Mouse (Mus musculus): ENCODE data around the gene Kcnk7. TPM values are rescaled to one million over a fixed set of nuclear protein-coding genes. Genes with fewer than 3 reads are reported as not detected.
"Not testable (repeated sequence)": the region's sequence is repeated elsewhere in the genome, so short reads cannot be mapped to it uniquely, and the experiment has no call there.

The Kcnk7 gene
- polyA plus RNA-seq, 1 experiment from 2014 or later = 3.1 TPM

GRCm38 (mm10) chr19:5684985-5685384, 19.2 kb upstream of the Kcnk7 start:
- ATAC-seq (ENCODE audit: insufficient number of reproducible peaks, low FRiP score, low TSS enrichment, low read depth) = no peak
- 90% methylated on average over 13 of the region's 13 CpGs for WGBS
- Histone ChIP-seq H3K4me2 (no peak overlapping the region), H3K9me3 (no peaks in the 10 kb centered on the region), H3K4me1 (peaks cover 15% of the 10 kb centered on the region), H3K27me3 (no peaks in the 10 kb centered on the region), H3K36me3 (peaks cover 66% of the 10 kb centered on the region), H3K27ac (no peak overlapping the region), H3K9ac (no peak overlapping the region), H3K4me3 (no peak overlapping the region)

GRCm38 (mm10) chr19:5685431-5685830, 18.7 kb upstream of the Kcnk7 start:
- Histone ChIP-seq H3K27me3 (no peaks in the 10 kb centered on the region), H3K36me3 (peaks cover 61% of the 10 kb centered on the region), H3K4me3 (no peak overlapping the region), H3K9ac (no peak overlapping the region), H3K27ac (no peak overlapping the region), H3K9me3 (no peaks in the 10 kb centered on the region), H3K4me1 (peaks cover 19% of the 10 kb centered on the region), H3K4me2 (no peak overlapping the region)
- no peak for ATAC-seq (ENCODE audit: insufficient number of reproducible peaks, low FRiP score, low TSS enrichment, low read depth)
- 94% methylated on average over 19 of the region's 19 CpGs for WGBS

GRCm38 (mm10) chr19:5685861-5686260, 18.3 kb upstream of the Kcnk7 start:
- H3K4me2 ChIP-seq = no peak overlapping the region
- ATAC-seq (ENCODE audit: insufficient number of reproducible peaks, low FRiP score, low TSS enrichment, low read depth) = no peak
- 95% methylated on average over 11 of the region's 11 CpGs for WGBS

GRCm38 (mm10) chr19:5686437-5686836, 17.7 kb upstream of the Kcnk7 start:
- Histone ChIP-seq H3K27ac (no peak overlapping the region), H3K9me3 (no peaks in the 10 kb centered on the region), H3K4me1 (peaks cover 29% of the 10 kb centered on the region), H3K9ac (no peak overlapping the region), H3K27me3 (no peaks in the 10 kb centered on the region), H3K36me3 (peaks cover 52% of the 10 kb centered on the region), H3K4me2 (no peak overlapping the region), H3K4me3 (no peak overlapping the region)
- 90% methylated on average over 13 of the region's 13 CpGs for WGBS
- ATAC-seq (ENCODE audit: insufficient number of reproducible peaks, low FRiP score, low TSS enrichment, low read depth) = no peak

More at GRCm38 (mm10) chr19:5685861-5686260, 18.3 kb upstream of the Kcnk7 start:
- H3K4me3 ChIP-seq = no peak overlapping the region
- H3K9me3 ChIP-seq = no peaks in the 10 kb centered on the region
- H3K27me3 ChIP-seq = no peaks in the 10 kb centered on the region
- no peak overlapping the region for H3K9ac ChIP-seq
- H3K4me1 ChIP-seq = peaks cover 23% of the 10 kb centered on the region
- peaks cover 57% of the 10 kb centered on the region for H3K36me3 ChIP-seq
- H3K27ac ChIP-seq = no peak overlapping the region

GRCm38 (mm10) chr19:5686954-5687353, 17.2 kb upstream of the Kcnk7 start:
- H3K4me1 ChIP-seq = peaks cover 34% of the 10 kb centered on the region
- H3K9ac ChIP-seq = peak overlapping the region; percentile 85; the same call in 1 of the 2 replicates
- H3K9me3 ChIP-seq; H3K27me3 ChIP-seq; H3K27ac ChIP-seq; ATAC-seq (ENCODE audit: insufficient number of reproducible peaks, low FRiP score, low TSS enrichment, low read depth): not testable (repeated sequence)
- H3K4me2 ChIP-seq = 0 out of 2 replicates have a peak overlapping the region, but pooled peaks have one; percentile 100
- peak overlapping the region; percentile 88; the same call in 1 of the 2 replicates for H3K4me3 ChIP-seq
- 83% methylated on average over 12 of the region's 12 CpGs for WGBS
- H3K36me3 ChIP-seq = peaks cover 52% of the 10 kb centered on the region

- Histone ChIP-seq H3K27ac (peak overlapping the region; percentile 97), H3K36me3 (peaks cover 48% of the 10 kb centered on the region), H3K27me3 (no peaks in the 10 kb centered on the region), H3K9me3 (no peaks in the 10 kb centered on the region), H3K4me1 (peaks cover 42% of the 10 kb centered on the region), H3K9ac (peak overlapping the region; percentile 85), H3K4me3 (peak overlapping the region; percentile 88), H3K4me2 (peak overlapping the region; percentile 100)
- WGBS = 18% methylated on average over 9 of the region's 9 CpGs
- no peak for ATAC-seq (ENCODE audit: insufficient number of reproducible peaks, low FRiP score, low TSS enrichment, low read depth)
Observed at GRCm38 (mm10) chr19:5687738-5688137, 16.4 kb upstream of the Kcnk7 start.

- Histone ChIP-seq H3K4me1 (peaks cover 49% of the 10 kb centered on the region), H3K4me2 (peak within 1 kb of the TSS; percentile 100), H3K9me3 (no peaks in the 10 kb centered on the region), H3K4me3 (peak within 1 kb of the TSS; percentile 88), H3K27ac (peak within 1 kb of the TSS; percentile 97), H3K27me3 (no peaks in the 10 kb centered on the region), H3K36me3 (peaks cover 47% of the 10 kb centered on the region), H3K9ac (peak within 1 kb of the TSS; percentile 85)
- under 1% methylated on average over 69 of the region's 69 CpGs for WGBS
- ATAC-seq (ENCODE audit: insufficient number of reproducible peaks, low FRiP score, low TSS enrichment, low read depth) = peak; percentile 92
Observed at GRCm38 (mm10) chr19:5688200-5689087, 15.7 kb upstream of the Kcnk7 start, which contains the start of the genes Map3k11 and Pcnx3. Gene Map3k11 (plus strand): TSS chr19:5688742. Gene Pcnx3 (minus strand): TSS chr19:5688908.

GRCm38 (mm10) chr19:5689088-5689428, 15.1 kb upstream of the Kcnk7 start:
- Histone ChIP-seq H3K4me1 (peaks cover 54% of the 10 kb centered on the region), H3K36me3 (peaks cover 47% of the 10 kb centered on the region), H3K4me2 (peak overlapping the region; percentile 100), H3K9me3 (no peaks in the 10 kb centered on the region), H3K4me3 (peak overlapping the region; percentile 88), H3K27me3 (no peaks in the 10 kb centered on the region), H3K9ac (peak overlapping the region; percentile 78), H3K27ac (peak overlapping the region; percentile 97)
- ATAC-seq (ENCODE audit: insufficient number of reproducible peaks, low FRiP score, low TSS enrichment, low read depth) = no peak
- under 1% methylated on average over 7 of the region's 7 CpGs for WGBS

- Histone ChIP-seq H3K36me3 (peaks cover 46% of the 10 kb centered on the region), H3K9ac (peak overlapping the region; percentile 78), H3K4me1 (peaks cover 54% of the 10 kb centered on the region), H3K4me2 (peak overlapping the region; percentile 100), H3K27ac (peak overlapping the region; percentile 97), H3K27me3 (no peaks in the 10 kb centered on the region), H3K4me3 (peak overlapping the region; percentile 88), H3K9me3 (no peaks in the 10 kb centered on the region)
- peak; percentile 52 for ATAC-seq (ENCODE audit: insufficient number of reproducible peaks, low FRiP score, low TSS enrichment, low read depth)
- WGBS = 8% methylated on average over 42 of the region's 42 CpGs
Observed at GRCm38 (mm10) chr19:5689565-5690342, 14.4 kb upstream of the Kcnk7 start.

- Histone ChIP-seq H3K27ac (peak overlapping the region; percentile 97), H3K4me3 (peak overlapping the region; percentile 88), H3K9ac (peak overlapping the region; percentile 78), H3K4me1 (peaks cover 53% of the 10 kb centered on the region), H3K4me2 (peak overlapping the region; percentile 100), H3K9me3 (no peaks in the 10 kb centered on the region), H3K27me3 (no peaks in the 10 kb centered on the region), H3K36me3 (peaks cover 46% of the 10 kb centered on the region)
- no peak for ATAC-seq (ENCODE audit: insufficient number of reproducible peaks, low FRiP score, low TSS enrichment, low read depth)
- 55% methylated on average over 15 of the region's 15 CpGs for WGBS
Observed at GRCm38 (mm10) chr19:5690343-5690735, 13.8 kb upstream of the Kcnk7 start.

GRCm38 (mm10) chr19:5691601-5692000, 12.6 kb upstream of the Kcnk7 start:
- H3K4me1 ChIP-seq = peaks cover 59% of the 10 kb centered on the region
- ATAC-seq (ENCODE audit: insufficient number of reproducible peaks, low FRiP score, low TSS enrichment, low read depth) = no peak
- peak overlapping the region; percentile 54; the same call in 1 of the 2 replicates for H3K27ac ChIP-seq
- peak overlapping the region; percentile 88 for H3K4me3 ChIP-seq
- peak overlapping the region; percentile 100 for H3K4me2 ChIP-seq
- H3K9ac ChIP-seq = peak overlapping the region; percentile 31; the same call in 1 of the 2 replicates
- H3K27me3 ChIP-seq = no peaks in the 10 kb centered on the region
- WGBS = 76% methylated on average over 5 of the region's 5 CpGs
- peaks cover 46% of the 10 kb centered on the region for H3K36me3 ChIP-seq
- H3K9me3 ChIP-seq = no peaks in the 10 kb centered on the region

Measured in limb, embryonic 15.5 days (tissue).